Mouse (Mus musculus): ENCODE measurements around the gene Msrb1.

DNA sequence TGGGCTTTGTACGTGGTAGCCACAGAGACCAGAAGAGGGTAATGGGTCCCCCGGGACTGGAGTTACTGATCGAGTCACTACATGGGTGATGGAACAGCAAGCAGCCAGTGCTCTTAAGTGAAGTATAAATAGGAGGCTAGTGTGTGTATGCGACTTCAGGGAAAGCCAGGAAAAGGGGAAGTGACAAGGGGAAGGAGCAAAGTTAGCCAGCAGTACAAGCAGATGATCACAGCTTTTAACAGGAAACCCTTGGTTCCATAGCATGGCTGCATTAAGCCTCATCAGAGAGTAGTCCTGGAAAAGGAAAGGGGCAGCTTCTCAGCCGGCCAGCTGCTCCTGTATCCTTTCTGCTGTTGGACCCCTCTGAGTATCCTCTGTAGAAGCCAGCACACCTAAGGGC, 44.1 kb upstream of the Msrb1 start:
- TF ChIP-seq CTCF (IDR thresholded peaks at IDR 0.05; ENCODE audit: low read depth), result no peak
- TF ChIP-seq EP300 (IDR thresholded peaks at IDR 0.05; ENCODE audit: low read depth), result no peak
